Mouse (Mus musculus) NIH3T3 (cell line): ENCODE data around the gene Eif1b.

Source experiments
- DNase-seq: peaks from one replicate; pipeline ENCODE4 v3.0.0-alpha.2; 2012; ENCODE audit warnings: low read depth

The Eif1b gene

GRCm38 (mm10) chr9:120492010-120492399 lies at the start of gene Eif1b:
Eif1b (plus strand) TSS chr9:120492232.
- no peak for DNase-seq

DNA sequence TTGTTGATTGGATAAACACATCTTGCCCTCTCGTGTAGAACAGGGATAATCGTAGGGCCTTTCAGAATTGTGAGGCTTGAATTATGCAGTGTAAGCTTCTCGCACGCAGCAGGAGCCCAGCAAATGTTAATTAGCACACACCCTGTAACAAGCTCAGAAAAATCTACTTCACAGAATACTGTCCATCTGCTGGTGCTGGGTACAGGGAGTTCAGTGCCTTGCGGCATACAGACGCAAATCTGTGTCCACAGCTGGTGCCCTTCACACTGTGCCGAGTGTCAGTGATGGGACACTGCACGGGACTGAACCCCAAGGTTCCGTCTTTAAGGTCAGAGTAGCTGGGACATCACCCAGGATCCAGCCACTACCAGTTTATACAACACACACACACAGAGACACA lies 47.4 kb upstream of the Eif1b start:
- DNase-seq: no peak

- DNase-seq: no peak
Observed at GRCm38 (mm10) chr9:120449696-120450329, 42.2 kb upstream of the Eif1b start.

DNA sequence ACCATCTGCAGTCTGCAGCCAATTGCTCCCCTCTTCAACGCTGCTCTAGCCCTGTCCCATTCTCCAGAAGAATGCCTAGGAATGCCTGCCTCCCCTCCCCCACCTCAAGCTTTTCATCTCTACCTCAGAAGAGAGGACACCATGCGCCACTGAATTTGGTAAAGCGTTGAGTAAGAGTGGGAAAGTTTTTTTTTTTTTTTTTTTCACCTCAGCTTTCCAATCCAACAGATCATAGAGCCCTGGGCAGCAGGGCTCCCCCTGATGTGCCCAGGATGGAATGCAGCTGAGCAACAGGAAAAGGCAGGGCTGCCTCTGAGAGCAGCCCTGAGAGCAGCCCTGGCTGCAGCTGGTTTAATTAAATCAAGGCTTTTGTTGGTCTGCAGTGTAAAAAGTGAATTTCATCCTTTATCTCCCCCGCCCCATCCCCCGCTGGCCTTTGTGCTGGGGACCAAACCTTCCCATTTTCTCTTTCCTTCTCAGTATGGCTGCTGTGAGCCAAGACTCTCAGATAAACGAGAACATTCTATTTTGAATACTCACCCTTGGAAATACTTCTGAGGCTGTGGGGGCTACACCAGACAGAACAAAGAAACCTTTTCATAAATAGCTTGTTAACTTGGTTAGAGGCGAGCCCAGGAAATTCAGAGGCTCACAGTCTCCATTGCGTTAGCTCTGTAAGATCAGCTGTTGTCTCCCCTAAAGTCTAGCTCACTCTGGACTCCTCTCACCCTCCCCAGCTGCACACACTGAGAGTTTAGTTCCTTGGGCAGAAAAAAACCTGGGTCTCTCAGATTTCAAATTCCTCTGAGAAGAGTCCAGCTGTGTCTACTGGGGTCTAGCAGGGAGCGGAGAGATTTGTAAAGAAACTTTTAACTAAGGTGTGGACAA lies 36.0 kb upstream of the Eif1b start:
- peak; percentile 38 for DNase-seq

DNA sequence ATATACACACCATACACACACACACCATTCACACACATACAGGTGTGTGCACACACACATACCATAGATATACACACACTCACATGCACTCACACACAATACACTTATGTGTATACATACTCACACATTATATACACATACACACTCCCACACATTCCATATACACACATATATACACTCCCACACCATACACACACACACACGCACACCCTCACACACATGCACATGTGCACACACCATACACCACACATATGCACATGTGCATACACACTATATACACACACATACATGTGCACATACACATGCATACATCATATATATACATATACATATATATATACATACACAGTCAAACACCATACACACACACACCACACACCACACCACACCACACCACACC lies 21.6 kb upstream of the Eif1b start:
- no peak for DNase-seq

- no peak for DNase-seq
Observed at GRCm38 (mm10) chr9:120481644-120482043, 10.4 kb upstream of the Eif1b start.

DNA sequence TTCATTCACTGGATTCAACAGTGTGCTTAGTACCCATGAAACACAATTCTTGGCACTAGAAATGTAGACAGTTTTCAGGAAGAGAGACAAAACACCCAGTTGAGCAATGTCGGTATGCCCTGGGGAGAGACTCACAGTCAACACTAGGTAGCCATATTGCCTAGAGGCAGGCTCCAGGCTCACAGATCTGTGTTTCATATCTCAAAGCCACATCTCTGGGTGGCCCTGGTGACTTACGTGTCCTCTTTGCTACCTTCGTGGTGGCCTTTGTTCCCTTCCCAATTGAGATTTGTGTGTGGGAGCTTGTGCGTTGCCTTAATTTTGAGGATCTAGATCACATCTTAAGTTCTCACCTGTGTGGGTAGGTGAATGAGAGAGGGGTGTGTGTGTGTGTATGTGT lies 9.7 kb upstream of the Eif1b start:
- no peak for DNase-seq

- no peak for DNase-seq
Observed at GRCm38 (mm10) chr9:120483101-120483500, 8.9 kb upstream of the Eif1b start.

DNA sequence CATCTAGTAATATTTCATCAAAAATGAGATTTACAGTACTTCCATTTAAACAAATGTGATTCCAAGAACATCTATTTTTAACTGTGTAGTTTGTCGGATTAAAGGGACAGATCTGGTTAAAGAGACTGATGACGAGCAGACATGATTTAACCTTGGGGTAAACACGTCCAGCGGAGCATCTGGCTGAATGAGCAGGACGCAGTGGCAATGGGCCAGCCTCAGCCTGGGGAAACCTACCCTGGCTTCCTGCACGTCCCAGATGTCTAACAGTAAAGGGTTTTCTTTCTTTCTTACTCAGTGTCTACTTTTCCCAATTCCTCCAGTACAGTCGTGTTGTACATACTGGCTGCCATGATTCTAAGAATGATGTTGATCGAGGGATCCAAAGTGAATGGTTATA lies 5.0 kb upstream of the Eif1b start:
- peak; percentile 11 for DNase-seq

DNA sequence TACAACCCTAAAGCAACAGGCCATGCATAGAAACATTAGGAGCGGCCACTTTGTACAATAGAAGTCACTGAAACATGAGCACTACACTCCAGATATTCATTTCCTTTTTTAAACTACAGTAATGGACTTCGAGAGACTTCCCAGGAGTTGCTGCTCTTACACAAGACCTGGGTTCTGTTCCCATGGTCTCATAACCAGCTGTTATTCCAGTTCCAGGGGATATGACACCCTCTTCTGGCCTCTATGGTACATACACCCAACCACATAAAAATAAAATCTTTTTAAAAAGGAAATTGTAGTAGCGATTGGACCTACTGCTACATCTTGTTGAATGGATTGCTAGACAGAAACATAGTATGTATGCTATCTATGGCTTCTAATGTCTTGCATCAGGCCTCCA lies 523 bp upstream of the Eif1b start:
- DNase-seq: peak; percentile 58

GRCm38 (mm10) chr9:120492400-120493351 lies 644 bp downstream of the Eif1b start:
- peak; percentile 85 for DNase-seq

DNA sequence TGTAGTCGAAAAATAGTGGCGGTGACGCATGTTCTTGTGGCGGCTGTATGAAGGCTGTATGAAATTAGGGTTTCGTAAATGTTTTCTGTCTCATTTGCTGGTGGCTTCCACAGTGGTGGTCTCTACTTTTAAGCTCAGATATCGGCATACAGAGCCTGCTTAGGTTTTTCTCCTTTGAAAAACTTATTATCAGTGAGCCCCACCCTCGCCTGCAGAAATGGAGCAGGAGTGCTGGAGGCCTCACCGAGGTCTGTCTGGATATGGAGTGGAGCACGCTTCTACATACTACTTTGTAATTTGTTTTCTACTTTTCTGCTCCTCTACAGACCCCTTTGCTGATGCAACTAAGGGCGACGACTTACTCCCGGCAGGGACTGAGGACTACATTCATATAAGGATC lies 1.7 kb downstream of the Eif1b start:
- no peak for DNase-seq

GRCm38 (mm10) chr9:120496691-120497090 lies 4.7 kb downstream of the Eif1b start:
- DNase-seq: peak; percentile 85

GRCm38 (mm10) chr9:120497983-120498382 lies 6.0 kb downstream of the Eif1b start:
- DNase-seq: no peak

DNA sequence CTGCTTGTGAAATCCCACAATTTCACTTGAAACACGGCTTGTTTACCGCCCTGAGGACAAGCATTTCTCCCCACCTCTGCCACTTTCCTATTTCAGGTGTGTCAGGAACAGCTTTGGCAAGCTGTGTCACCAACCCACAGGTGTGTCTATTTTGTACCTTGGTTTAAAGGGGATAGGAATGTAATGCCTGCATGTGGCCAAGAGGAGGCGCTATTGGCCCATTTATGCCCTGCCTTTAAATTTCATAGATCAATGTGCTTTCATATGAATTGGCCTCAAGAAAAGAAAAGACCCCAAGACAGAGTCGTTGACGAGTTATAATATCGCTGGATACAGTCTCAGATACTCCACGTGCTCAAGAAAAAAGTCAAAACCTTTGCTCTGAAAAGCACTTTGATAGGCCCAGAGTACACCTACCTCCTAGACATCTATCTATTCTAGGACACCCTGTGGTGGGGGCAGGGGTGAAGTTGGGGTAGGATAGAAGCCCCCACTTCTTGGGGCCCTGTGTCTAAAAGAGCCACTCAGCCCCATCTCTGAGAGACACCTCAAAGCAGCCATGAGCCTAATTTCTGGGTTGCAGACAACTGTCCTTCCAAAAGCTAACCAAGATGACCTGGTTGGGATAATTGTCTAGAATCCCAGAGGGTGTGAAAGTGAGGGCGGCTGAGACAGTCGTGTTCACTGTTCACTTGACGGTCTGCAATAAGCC lies 9.3 kb downstream of the Eif1b start:
- peak; percentile 44 for DNase-seq

DNA sequence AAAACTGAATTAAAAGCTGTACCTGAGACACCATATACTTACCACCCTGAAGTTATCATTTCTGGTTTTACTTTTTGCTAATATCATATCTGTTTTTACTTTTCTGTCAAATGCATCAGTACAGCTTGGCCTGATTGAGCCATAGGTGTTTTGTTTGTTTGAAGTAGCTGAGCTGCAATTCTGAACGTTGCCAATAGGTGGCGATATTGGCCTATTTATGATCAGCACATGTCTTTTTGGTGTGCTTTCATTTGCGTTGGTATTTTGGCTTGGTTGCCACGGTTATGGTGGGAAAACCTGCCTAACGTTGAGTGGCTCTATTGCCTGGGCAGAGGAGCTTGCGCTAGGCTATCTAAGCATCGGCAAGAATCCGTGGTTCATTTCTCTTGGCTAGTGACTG lies 10.0 kb downstream of the Eif1b start:
- peak; percentile 93 for DNase-seq

DNA sequence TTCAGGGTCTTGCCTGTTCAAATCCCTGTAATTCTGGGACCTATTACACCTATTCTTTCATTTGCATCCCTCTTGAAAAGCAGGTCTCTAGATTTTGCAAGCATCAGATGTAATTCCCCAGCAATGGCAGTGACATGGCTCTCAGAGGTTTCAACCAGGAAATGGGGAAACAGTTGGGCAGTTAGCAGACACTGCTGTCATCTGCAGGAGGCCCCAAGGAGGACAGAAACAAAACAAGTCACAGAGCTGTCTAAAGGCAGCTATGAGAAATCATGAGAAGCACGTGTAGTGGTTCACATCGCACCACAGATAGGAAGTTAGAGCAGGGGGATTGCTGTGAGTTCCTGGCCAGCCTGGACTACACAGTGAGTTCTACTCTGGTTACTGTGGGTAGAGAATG lies 12.4 kb downstream of the Eif1b start:
- no peak for DNase-seq

- peak; percentile 33 for DNase-seq
Observed at GRCm38 (mm10) chr9:120511781-120512180, 19.7 kb downstream of the Eif1b start.

DNA sequence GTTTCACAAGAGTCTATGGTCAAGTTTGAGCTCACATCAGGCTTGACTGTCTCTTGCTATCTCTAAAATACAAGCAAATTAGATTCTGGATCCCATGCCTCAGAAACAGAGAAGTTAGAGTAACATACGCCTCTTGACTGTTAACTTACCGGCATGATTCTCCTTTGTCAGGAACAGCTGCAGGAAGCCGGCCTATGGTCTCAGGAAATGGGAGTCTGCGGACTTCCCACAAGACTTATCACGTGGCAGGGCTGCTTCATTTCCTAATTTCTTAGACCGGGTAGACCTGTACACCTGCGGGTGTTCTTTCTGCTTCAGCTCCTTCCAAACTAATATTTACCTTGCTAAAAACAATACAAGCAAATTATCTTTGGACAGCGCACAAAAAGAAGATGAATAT lies 24.7 kb downstream of the Eif1b start:
- DNase-seq: no peak

- DNase-seq: no peak
Observed at GRCm38 (mm10) chr9:120518946-120519345, 26.9 kb downstream of the Eif1b start.

GRCm38 (mm10) chr9:120519469-120520125 lies 27.6 kb downstream of the Eif1b start:
- peak; percentile 13 for DNase-seq
